In genomic region chr2:77989390-77989789, GRCm38 (mm10) we compare ENCODE assay signal across 15 mouse cellular contexts.
"Had no signal": no experiment of that assay in that cellular context is flagged by ENCODE, and none has a peak within 500 bp of the region (broad histone marks: within the 10 kb centered on the region; RNA-seq: fewer than 3 reads in every experiment).

No protein-coding gene starts in this region.

- DNase-seq: heart, postnatal 14 days; heart, postnatal 36 days; heart, postnatal 4 days; kidney, adult 11 months; kidney, adult 18-20 months; kidney, adult 2 months; kidney, adult 8-10 months; kidney, adult 9 months; kidney, postnatal 10 days; kidney, postnatal 14 days; kidney, postnatal 25 days; kidney, postnatal 36 days; kidney, postnatal 4 days; layer of hippocampus, adult 9-11 months; layer of hippocampus, postnatal 36 days had no signal
